Mouse (Mus musculus) spleen, adult 2 months (tissue): ENCODE results near the gene Zbtb39.

Experiments used
- CTCF ChIP-seq: fragments of 200-500 bp; IDR thresholded peaks from 2 replicates; pipeline ENCODE4 v1.5.1; 2011; ENCODE audit warnings: mild to moderate bottlenecking, inconsistent platforms; ENCODE audit not compliant: insufficient read depth, insufficient read length, insufficient replicate concordance; ENCODE audit errors: extremely low read depth
- POLR2A ChIP-seq: fragments of 200-500 bp; IDR thresholded peaks from 2 replicates; pipeline ENCODE4 v1.6.1; 2011; ENCODE audit warnings: low read depth, low read length, inconsistent platforms

DNA sequence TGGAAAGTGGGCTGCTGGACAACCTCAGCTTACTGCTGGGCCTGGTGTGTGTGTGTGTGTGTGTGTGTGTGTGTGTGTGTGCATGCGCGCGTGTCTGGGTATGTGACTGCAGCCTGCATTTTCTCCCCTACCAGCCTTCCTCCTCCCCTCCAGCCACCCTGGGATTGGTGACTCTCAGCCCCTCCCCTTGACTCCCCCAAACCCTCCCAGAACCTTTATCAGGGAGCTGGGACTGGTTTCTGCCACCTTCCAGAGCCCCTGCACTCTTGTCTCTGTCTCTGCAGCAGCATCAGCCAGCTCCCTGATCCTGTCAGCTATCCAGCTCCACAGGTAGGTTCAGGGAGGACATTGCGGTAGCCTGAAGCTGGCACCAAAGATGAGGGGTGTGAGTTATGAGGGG is 14.2 kb upstream of the Zbtb39 start:
- TF ChIP-seq CTCF (no peak), POLR2A (no peak)
